Mouse (Mus musculus): ENCODE results near the gene Trim71. TPM values are rescaled to one million over a fixed set of nuclear protein-coding genes. Genes with fewer than 3 reads are reported as not detected.

The Trim71 gene
- polyA plus RNA-seq, 1 experiment from 2014 or later, result 1.4 TPM

DNA sequence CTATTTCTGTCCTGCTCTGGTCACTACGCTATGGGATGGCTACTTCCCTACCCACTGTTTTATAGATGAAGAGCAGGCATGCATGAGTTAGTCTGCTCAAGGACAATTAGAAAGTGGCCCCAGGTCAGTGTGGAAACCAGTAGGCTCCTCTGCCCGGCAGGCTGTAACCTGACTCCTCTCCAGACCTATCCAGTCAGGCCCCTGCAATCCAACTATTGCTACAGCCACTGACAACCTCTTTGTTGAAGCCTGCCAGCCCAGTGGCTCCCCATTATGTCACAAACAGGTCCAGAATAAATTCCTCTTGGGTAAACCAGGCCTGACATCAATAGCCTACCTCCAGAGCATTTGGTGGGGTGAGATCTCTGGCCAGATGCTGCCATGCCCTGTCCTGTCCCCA is 27.5 kb downstream of the Trim71 start:
- 62% methylated on average over 2 of the region's 2 CpGs for WGBS (ENCODE audit: insufficient replicate concordance)
- DNase-seq (no peak), ATAC-seq (ENCODE audit: low read depth) (peak; percentile 59)
- peaks cover 44% of the 10 kb centered on the region for H3K4me1 ChIP-seq (replicated peaks)
- peak overlapping the region; percentile 59; the same call in 1 of the 2 replicates for H3K27ac ChIP-seq
- H3K27me3 ChIP-seq, result no peaks in the 10 kb centered on the region
- no peak overlapping the region for H3K4me3 ChIP-seq (replicated peaks)
- H3K4me2 ChIP-seq, result no peak overlapping the region
- H3K9ac ChIP-seq, result no peak overlapping the region
- no peaks in the 10 kb centered on the region for H3K9me3 ChIP-seq (replicated peaks)
- no peaks in the 10 kb centered on the region for H3K36me3 ChIP-seq

DNA sequence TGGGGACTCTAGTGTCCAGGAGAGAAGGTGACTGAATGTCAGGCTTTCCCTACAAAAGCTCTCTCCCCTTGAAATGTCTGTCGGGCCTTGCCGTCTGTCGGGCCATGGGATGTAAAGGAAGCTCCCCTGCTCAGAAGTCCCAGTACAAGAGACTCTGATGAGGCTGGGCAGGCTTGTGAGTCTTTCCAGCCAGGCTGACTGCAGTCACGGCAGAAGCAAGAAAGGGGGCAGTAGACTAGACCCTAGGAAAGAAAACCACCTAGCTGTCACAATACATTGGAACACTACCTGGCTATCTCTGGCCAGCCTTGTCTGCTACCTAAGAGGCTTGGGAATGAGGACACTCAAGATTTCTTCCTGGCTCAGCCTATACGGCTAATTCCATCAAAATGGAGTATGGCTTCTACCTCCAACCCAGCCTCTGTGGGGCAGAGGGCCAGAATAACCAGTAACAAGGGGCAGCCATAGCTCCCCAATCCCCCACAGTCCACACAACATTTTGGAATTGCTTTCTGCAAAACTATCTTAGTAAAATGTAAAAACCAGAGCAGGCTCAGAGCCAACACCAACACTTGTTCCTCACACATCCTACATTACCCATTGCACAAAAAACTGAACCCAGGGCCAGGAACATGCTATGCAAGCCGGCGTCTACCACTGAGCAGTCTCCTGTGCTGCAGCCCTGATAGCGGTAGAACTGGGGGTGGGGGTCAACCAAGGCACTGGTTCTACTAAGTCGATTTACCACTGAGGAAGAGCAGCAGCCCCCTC is 29.2 kb downstream of the Trim71 start:
- H3K9me3 ChIP-seq (replicated peaks), result no peaks in the 10 kb centered on the region
- H3K9ac ChIP-seq, result no peak overlapping the region
- DNase-seq, result no peak
- no peaks in the 10 kb centered on the region for H3K27me3 ChIP-seq
- no peak overlapping the region for H3K27ac ChIP-seq
- no peaks in the 10 kb centered on the region for H3K36me3 ChIP-seq
- H3K4me2 ChIP-seq, result no peak overlapping the region
- 72% methylated on average over 9 of the region's 9 CpGs for WGBS (ENCODE audit: insufficient replicate concordance)
- no peak overlapping the region for H3K4me3 ChIP-seq (replicated peaks)
- H3K4me1 ChIP-seq (replicated peaks), result peaks cover 31% of the 10 kb centered on the region
- no peak for ATAC-seq (ENCODE audit: low read depth)

DNA sequence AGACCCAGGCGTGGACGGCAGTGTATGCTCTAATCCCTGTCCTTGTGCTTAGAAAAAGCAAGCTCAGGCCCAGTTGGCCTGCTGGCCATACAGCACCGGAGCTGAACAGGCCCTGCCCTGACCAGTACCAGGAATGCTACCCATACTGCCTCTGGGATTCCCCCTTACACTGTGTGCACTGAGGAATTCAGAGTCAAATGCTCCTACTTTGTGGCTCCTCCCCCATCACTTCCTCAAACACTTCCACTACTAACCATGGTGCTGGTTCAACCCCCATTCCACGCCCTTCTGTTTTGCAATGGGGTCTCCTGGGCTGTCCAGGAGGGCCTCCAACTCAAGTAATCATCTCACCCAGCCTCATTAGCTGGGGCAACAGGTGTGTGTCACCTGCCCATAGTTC is 30.3 kb downstream of the Trim71 start:
- DNase-seq (no peak), ATAC-seq (ENCODE audit: low read depth) (peak; percentile 34; the same call in 1 of the 2 replicates)
- Histone ChIP-seq H3K4me3 (replicated peaks) (no peak overlapping the region), H3K27ac (0 out of 2 replicates have a peak overlapping the region, but pooled peaks have one; percentile 23), H3K4me1 (replicated peaks) (peaks cover 31% of the 10 kb centered on the region), H3K27me3 (no peaks in the 10 kb centered on the region), H3K36me3 (no peaks in the 10 kb centered on the region), H3K4me2 (no peak overlapping the region), H3K9me3 (replicated peaks) (no peaks in the 10 kb centered on the region), H3K9ac (no peak overlapping the region)
- 49% methylated on average over 4 of the region's 4 CpGs for WGBS (ENCODE audit: insufficient replicate concordance)

DNA sequence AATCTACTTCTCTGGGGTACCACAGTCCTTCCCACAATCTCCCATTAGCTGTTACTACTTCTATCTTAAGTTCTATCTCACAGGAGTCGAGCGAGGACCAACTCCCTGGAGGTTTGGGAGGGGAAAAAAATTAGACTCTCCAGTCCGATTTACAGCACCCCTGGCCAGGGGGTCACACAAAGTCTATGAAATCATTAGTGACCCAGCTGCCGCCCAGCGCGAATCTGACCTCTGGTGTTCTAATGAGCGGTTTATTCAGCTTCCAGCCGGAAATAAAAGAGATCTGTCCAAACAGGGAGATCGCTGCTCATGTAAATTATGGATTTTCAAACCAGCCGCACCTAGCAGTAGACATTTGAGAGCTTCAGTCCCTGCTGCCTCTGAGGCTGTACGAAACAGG is 32.9 kb downstream of the Trim71 start:
- Histone ChIP-seq H3K9ac (no peak overlapping the region), H3K9me3 (replicated peaks) (no peaks in the 10 kb centered on the region), H3K27ac (no peak overlapping the region), H3K36me3 (no peaks in the 10 kb centered on the region), H3K4me2 (no peak overlapping the region), H3K27me3 (no peaks in the 10 kb centered on the region), H3K4me3 (replicated peaks) (no peak overlapping the region), H3K4me1 (replicated peaks) (peaks cover 30% of the 10 kb centered on the region)
- 63% methylated on average over 11 of the region's 11 CpGs for WGBS (ENCODE audit: insufficient replicate concordance)
- DNase-seq (no peak), ATAC-seq (ENCODE audit: low read depth) (no peak)

DNA sequence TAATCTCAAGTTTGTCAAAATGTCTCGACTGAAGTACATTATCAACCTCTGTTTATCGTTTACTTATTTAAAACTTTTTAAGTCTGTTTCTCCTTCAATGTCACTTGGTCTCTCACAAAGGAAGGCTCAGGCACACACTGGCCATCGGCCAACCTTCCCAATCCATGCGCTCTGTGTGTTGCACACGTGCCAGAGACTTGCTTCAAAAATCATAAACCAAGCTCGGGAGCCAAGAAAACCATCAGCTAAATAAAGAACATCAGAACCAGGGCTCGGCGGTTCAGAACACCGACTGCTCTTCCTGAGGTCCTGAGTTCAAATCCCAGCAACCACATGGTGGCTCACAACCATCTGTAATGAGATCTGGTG is 35.5 kb downstream of the Trim71 start:
- Histone ChIP-seq H3K27ac (no peak overlapping the region; the same call in 1 of the 2 replicates), H3K27me3 (no peaks in the 10 kb centered on the region), H3K4me1 (replicated peaks) (peaks cover 30% of the 10 kb centered on the region), H3K9ac (no peak overlapping the region), H3K9me3 (replicated peaks) (no peaks in the 10 kb centered on the region), H3K4me3 (replicated peaks) (no peak overlapping the region), H3K4me2 (no peak overlapping the region), H3K36me3 (no peaks in the 10 kb centered on the region)
- no peak for ATAC-seq (ENCODE audit: low read depth)
- DNase-seq, result no peak
- 51% methylated on average over 9 of the region's 9 CpGs for WGBS (ENCODE audit: insufficient replicate concordance)

DNA sequence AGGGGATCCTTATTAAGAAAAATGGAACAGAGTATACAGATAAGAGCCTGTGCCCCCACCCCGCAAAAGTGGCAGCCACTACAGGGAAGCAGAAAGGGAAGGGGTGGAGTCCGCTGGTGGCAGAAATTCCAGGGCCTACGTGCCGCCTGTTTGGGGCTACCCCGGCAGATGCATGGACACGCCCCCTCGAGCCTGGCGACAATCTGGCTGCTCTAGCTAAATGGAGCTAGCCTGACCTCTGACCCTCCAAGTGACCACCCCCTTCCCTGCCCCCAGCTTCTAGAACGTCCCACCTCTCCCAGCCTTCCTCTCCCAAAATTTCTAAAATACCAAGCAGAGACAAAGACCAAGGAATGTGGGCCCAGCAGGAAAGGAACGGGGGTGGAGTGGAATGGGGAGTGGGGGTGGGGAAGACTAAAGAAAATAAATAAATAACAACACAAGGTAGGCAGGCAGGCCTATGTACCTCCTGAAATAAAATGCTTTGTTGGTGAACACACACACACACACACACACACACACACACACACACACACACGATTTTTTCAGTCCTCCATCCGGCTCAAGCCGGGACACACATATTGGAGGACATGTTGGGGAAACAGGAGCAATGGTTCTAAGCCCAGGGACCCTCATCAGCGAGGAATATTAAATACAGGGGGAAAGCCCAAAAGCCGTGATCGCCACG is 36.0 kb downstream of the Trim71 start:
- no peak overlapping the region for H3K9ac ChIP-seq
- no peaks in the 10 kb centered on the region for H3K9me3 ChIP-seq (replicated peaks)
- no peak overlapping the region; the same call in 1 of the 2 replicates for H3K27ac ChIP-seq
- WGBS (ENCODE audit: insufficient replicate concordance), result 25% methylated on average over 17 of the region's 17 CpGs
- H3K4me1 ChIP-seq (replicated peaks), result peaks cover 28% of the 10 kb centered on the region
- no peak overlapping the region for H3K4me3 ChIP-seq (replicated peaks)
- no peaks in the 10 kb centered on the region for H3K27me3 ChIP-seq
- H3K36me3 ChIP-seq, result no peaks in the 10 kb centered on the region
- DNase-seq, result peak; percentile 32
- peak; percentile 60 for ATAC-seq (ENCODE audit: low read depth)
- peak overlapping the region; percentile 60 for H3K4me2 ChIP-seq

DNA sequence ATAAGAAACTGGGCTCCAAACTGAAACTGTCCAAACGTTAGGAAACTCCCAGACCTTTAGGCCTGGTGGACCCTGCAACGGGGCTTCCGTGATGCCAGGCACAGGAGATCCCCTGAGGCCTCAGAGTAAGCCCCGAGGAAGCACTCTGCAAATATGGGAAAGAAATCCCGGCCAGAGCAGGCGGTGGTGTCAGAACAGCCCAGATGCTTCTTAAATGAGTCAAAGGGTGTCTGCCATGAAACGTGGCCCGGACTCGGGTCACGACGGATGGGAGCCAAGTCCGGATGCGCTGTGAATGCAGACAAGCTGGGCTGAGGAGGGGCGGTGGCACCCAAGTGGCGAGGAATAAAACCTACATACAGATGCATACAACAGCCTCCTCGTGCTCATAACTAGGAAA is 37.1 kb downstream of the Trim71 start:
- H3K4me2 ChIP-seq, result peak overlapping the region; percentile 60
- ATAC-seq (ENCODE audit: low read depth) (no peak), DNase-seq (no peak)
- H3K36me3 ChIP-seq, result no peaks in the 10 kb centered on the region
- WGBS (ENCODE audit: insufficient replicate concordance), result 1% methylated on average over 16 of the region's 16 CpGs
- peak overlapping the region; percentile 32 for H3K4me3 ChIP-seq (replicated peaks)
- H3K4me1 ChIP-seq (replicated peaks), result peaks cover 24% of the 10 kb centered on the region
- no peaks in the 10 kb centered on the region for H3K27me3 ChIP-seq
- H3K27ac ChIP-seq, result peak overlapping the region; percentile 59
- peak overlapping the region; percentile 30; the same call in 1 of the 2 replicates for H3K9ac ChIP-seq
- no peaks in the 10 kb centered on the region for H3K9me3 ChIP-seq (replicated peaks)

DNA sequence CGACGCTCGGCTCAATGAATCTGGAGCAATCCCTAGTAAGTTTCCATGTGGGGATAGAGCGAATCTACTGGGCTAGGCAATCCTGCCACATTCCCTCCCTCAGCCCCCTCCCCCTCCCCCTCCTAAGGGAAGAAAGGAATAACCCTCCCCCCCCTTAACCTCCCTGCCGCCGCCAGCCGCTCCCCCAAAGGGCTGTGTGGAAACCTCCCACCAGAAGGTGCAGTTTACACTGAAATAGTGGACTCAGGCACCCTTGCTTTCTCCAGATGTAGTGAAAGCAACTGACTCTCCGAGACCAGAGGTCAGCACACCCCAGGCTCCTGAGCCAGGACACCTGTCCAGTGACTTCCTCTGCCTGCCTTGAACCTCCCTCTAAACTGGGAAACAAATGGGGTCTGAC is 37.6 kb downstream of the Trim71 start:
- Histone ChIP-seq H3K4me3 (replicated peaks) (peak overlapping the region; percentile 32), H3K4me1 (replicated peaks) (peaks cover 24% of the 10 kb centered on the region), H3K4me2 (peak overlapping the region; percentile 60), H3K27me3 (no peaks in the 10 kb centered on the region), H3K9ac (peak overlapping the region; percentile 30; the same call in 1 of the 2 replicates), H3K36me3 (no peaks in the 10 kb centered on the region), H3K27ac (peak overlapping the region; percentile 59), H3K9me3 (replicated peaks) (no peaks in the 10 kb centered on the region)
- WGBS (ENCODE audit: insufficient replicate concordance), result 52% methylated on average over 8 of the region's 8 CpGs
- ATAC-seq (ENCODE audit: low read depth), result no peak
- no peak for DNase-seq

DNA sequence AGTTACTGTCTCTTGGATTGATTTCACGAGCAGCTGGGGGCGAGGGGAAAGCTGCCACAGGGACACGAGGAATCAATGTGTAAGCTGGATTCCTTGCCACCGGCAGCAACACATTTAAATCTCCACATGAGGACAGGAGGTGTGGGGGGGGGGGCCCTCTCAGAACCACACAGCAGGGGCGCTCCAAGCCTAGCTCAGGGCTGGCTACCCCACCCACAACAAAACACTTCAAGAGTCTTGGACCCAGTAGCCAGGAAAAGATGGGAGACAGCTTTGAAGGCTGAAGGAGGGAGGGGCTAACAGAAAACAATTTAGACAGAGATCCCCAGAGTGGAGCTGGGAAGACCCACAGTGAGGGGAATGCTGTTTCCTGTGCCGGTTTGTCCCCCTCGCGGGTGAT is 38.3 kb downstream of the Trim71 start:
- Histone ChIP-seq H3K9me3 (replicated peaks) (no peaks in the 10 kb centered on the region), H3K36me3 (no peaks in the 10 kb centered on the region), H3K4me2 (no peak overlapping the region), H3K9ac (no peak overlapping the region), H3K27ac (no peak overlapping the region), H3K4me3 (replicated peaks) (no peak overlapping the region), H3K27me3 (no peaks in the 10 kb centered on the region), H3K4me1 (replicated peaks) (peaks cover 24% of the 10 kb centered on the region)
- DNase-seq, result no peak
- ATAC-seq (ENCODE audit: low read depth), result no peak
- WGBS (ENCODE audit: insufficient replicate concordance), result 42% methylated on average over 8 of the region's 8 CpGs

DNA sequence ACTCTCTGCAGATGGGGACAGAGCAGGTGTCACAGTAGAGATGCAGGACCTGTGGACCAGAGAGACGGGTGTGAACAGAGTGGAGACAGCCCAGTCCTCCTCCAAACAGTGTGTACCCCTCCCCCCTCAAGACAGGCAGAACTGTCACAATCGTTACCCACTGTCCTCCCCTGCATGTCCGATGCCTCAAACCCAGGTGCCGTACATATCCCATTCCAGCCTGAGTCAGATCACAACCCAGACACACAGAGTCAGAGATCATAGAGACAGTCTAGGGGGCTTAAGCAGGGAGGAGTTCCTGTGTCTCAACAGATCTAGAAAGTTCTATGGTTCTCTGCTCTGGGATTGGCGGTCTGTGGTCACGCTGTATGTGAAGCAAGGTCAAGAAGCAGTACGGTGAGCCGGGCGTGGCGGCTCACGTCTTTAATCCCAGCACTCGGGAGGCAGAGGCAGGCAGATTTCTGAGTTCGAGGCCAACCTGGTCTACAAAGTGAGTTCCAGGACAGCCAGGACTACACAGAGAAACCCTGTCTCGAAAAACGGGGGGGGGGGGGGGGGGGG is 39.0 kb downstream of the Trim71 start:
- DNase-seq (no peak), ATAC-seq (ENCODE audit: low read depth) (no peak)
- Histone ChIP-seq H3K4me3 (replicated peaks) (no peak overlapping the region), H3K4me1 (replicated peaks) (peaks cover 24% of the 10 kb centered on the region), H3K27me3 (no peaks in the 10 kb centered on the region), H3K36me3 (no peaks in the 10 kb centered on the region), H3K9ac (no peak overlapping the region), H3K9me3 (replicated peaks) (no peaks in the 10 kb centered on the region), H3K4me2 (no peak overlapping the region), H3K27ac (no peak overlapping the region)
- WGBS (ENCODE audit: insufficient replicate concordance), result 69% methylated on average over 15 of the region's 15 CpGs

DNA sequence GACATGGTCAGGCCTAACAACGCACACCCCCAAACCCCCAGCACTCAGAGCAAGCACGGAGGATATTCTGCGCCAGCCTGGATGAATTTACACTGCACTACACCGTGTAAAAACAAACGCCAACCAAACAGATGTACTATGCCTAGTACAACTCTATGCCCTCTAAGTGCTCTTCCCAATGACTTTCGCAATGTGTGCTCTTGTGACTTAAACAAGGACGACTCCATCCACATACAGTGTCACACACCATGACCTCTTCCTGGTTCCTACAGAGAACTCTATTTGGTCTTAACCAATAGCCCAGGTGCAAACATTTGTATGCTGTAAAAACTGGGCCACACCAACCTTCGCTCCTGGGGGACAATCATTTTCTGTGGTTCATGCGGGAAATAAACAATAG is 41.7 kb downstream of the Trim71 start:
- Histone ChIP-seq H3K36me3 (no peaks in the 10 kb centered on the region), H3K4me2 (no peak overlapping the region), H3K9ac (no peak overlapping the region), H3K27ac (peak overlapping the region; percentile 30), H3K9me3 (replicated peaks) (no peaks in the 10 kb centered on the region), H3K4me1 (replicated peaks) (peaks cover 26% of the 10 kb centered on the region), H3K27me3 (no peaks in the 10 kb centered on the region), H3K4me3 (replicated peaks) (no peak overlapping the region)
- DNase-seq (no peak), ATAC-seq (ENCODE audit: low read depth) (peak; percentile 77)
- 69% methylated on average over 9 of the region's 9 CpGs for WGBS (ENCODE audit: insufficient replicate concordance)
